Mouse (Mus musculus) hindbrain, embryonic 14.5 days (tissue): ENCODE data around the gene Csk. TPM values are rescaled to one million over a fixed set of nuclear protein-coding genes. Genes with fewer than 3 reads are reported as not detected.

ENCODE experiments used
- ATAC-seq: fragments of 200-750 bp; cut with Nextera tagmentation; 2 replicates; pipeline ENCODE4 v1.8.0; 2017; ENCODE audit warnings: moderate number of reproducible peaks, mild to moderate bottlenecking, moderate TSS enrichment, moderate library complexity; ENCODE audit not compliant: low FRiP score
- DNase-seq: peaks from one replicate; pipeline ENCODE4 v3.0.0-alpha.2; 2015; ENCODE audit warnings: low spot score
- H3K27ac ChIP-seq: fragments of 300-500 bp; sonication (generic); 2 replicates; pipeline ENCODE4 v1.5.1; 2014; ENCODE audit warnings: mild to moderate bottlenecking, moderate library complexity
- H3K27me3 ChIP-seq: fragments of 300-500 bp; sonication (generic); 2 replicates; pipeline ENCODE4 v1.6.1; 2014; ENCODE audit warnings: mild to moderate bottlenecking, low read length, mixed read lengths; ENCODE audit not compliant: control insufficient read depth, insufficient read depth
- H3K36me3 ChIP-seq: fragments of 300-500 bp; sonication (generic); replicated peaks from 2 replicates; pipeline ENCODE4 v1.6.1; 2014; ENCODE audit not compliant: control insufficient read depth, insufficient read depth
- H3K4me1 ChIP-seq: fragments of 300-500 bp; sonication (generic); replicated peaks from 2 replicates; pipeline ENCODE4 v1.6.1; 2014; ENCODE audit warnings: antibody characterized with exemption, low read length, mixed read lengths; ENCODE audit not compliant: control insufficient read depth, insufficient read depth
- H3K4me2 ChIP-seq: fragments of 300-500 bp; sonication (generic); replicated peaks from 2 replicates; pipeline ENCODE4 v1.6.1; 2014; ENCODE audit warnings: mild to moderate bottlenecking, moderate library complexity
- H3K4me3 ChIP-seq: fragments of 300-500 bp; sonication (generic); replicated peaks from 2 replicates; pipeline ENCODE4 v1.5.1; 2014; ENCODE audit warnings: mild to moderate bottlenecking, low read length
- H3K9ac ChIP-seq: fragments of 300-500 bp; sonication (generic); 2 replicates; pipeline ENCODE4 v1.6.1; 2014
- H3K9me3 ChIP-seq: fragments of 300-500 bp; sonication (generic); 2 replicates; pipeline ENCODE4 v1.6.1; 2016; ENCODE audit warnings: low read length; ENCODE audit not compliant: control insufficient read depth
- WGBS: fragments of 180-500 bp; shearing (Covaris S2); extraction: QIAGEN DNeasy Blood & Tissue Kit; methylation state at CpG from one replicate; pipeline ENCODE4 v1.1.7; 2014; 5-methylcytosine and 5-hydroxymethylcytosine counted together
- polyA plus RNA-seq: library from polyadenylated mRNA; unstranded; fragments of >200 nt; fragmentation: Nextera tagmentation; extraction: Ambion mirVana; gene quantifications from 2 replicates; pipeline ENCODE4 v1.2.1, GENCODE M21; 2014

Gene Csk
- polyA plus RNA-seq, 1 experiment from 2014 or later = 41.0 TPM

- 84% methylated on average over 8 of the region's 8 CpGs for WGBS
- Histone ChIP-seq H3K4me1 (no peaks in the 10 kb centered on the region), H3K27ac (no peak overlapping the region), H3K27me3 (no peaks in the 10 kb centered on the region), H3K9me3 (no peaks in the 10 kb centered on the region), H3K4me3 (no peak overlapping the region), H3K9ac (no peak overlapping the region), H3K4me2 (no peak overlapping the region), H3K36me3 (no peaks in the 10 kb centered on the region)
- no peak for ATAC-seq
- no peak for DNase-seq
Measured at GRCm38 (mm10) chr9:57617556-57618169, 35.8 kb downstream of the Csk start.

- 89% methylated on average over 4 of the region's 4 CpGs for WGBS
- no peak for DNase-seq
- H3K9ac ChIP-seq = no peak overlapping the region
Measured at GRCm38 (mm10) chr9:57614786-57615185, 38.6 kb downstream of the Csk start.

GRCm38 (mm10) chr9:57613975-57614374, 39.5 kb downstream of the Csk start:
- no peaks in the 10 kb centered on the region for H3K4me1 ChIP-seq
- no peaks in the 10 kb centered on the region for H3K36me3 ChIP-seq
- ATAC-seq (no peak), DNase-seq (no peak)
- H3K27ac ChIP-seq = no peak overlapping the region
- H3K9me3 ChIP-seq = no peaks in the 10 kb centered on the region
- no peaks in the 10 kb centered on the region for H3K27me3 ChIP-seq
- H3K4me3 ChIP-seq = no peak overlapping the region
- no peak overlapping the region for H3K9ac ChIP-seq
- WGBS = 87% methylated on average over 7 of the region's 7 CpGs
- no peak overlapping the region for H3K4me2 ChIP-seq

More at GRCm38 (mm10) chr9:57614786-57615185, 38.6 kb downstream of the Csk start:
- Histone ChIP-seq H3K27me3 (no peaks in the 10 kb centered on the region), H3K27ac (no peak overlapping the region), H3K4me2 (no peak overlapping the region), H3K9me3 (no peaks in the 10 kb centered on the region), H3K4me1 (no peaks in the 10 kb centered on the region), H3K4me3 (no peak overlapping the region), H3K36me3 (no peaks in the 10 kb centered on the region)
- ATAC-seq = no peak

GRCm38 (mm10) chr9:57612587-57612986, 40.8 kb downstream of the Csk start:
- no peaks in the 10 kb centered on the region for H3K27me3 ChIP-seq
- H3K9me3 ChIP-seq = no peaks in the 10 kb centered on the region
- no peak for ATAC-seq
- WGBS = 86% methylated on average over 7 of the region's 7 CpGs
- H3K27ac ChIP-seq = no peak overlapping the region
- H3K4me2 ChIP-seq = no peak overlapping the region
- no peak overlapping the region for H3K9ac ChIP-seq
- H3K4me1 ChIP-seq = no peaks in the 10 kb centered on the region
- no peak overlapping the region for H3K4me3 ChIP-seq
- no peaks in the 10 kb centered on the region for H3K36me3 ChIP-seq
- no peak for DNase-seq

- no peak overlapping the region for H3K27ac ChIP-seq
Measured at GRCm38 (mm10) chr9:57610359-57610826, 43.0 kb downstream of the Csk start.

GRCm38 (mm10) chr9:57609803-57610202, 43.6 kb downstream of the Csk start:
- no peaks in the 10 kb centered on the region for H3K9me3 ChIP-seq
- WGBS = 70% methylated on average over 3 of the region's 3 CpGs
- no peak overlapping the region for H3K9ac ChIP-seq
- DNase-seq (no peak), ATAC-seq (no peak)
- H3K27me3 ChIP-seq = peaks cover 5% of the 10 kb centered on the region; the same call in 1 of the 2 replicates
- H3K4me1 ChIP-seq = peaks cover 9% of the 10 kb centered on the region
- H3K4me2 ChIP-seq = no peak overlapping the region
- H3K4me3 ChIP-seq = no peak overlapping the region
- no peak overlapping the region for H3K27ac ChIP-seq
- H3K36me3 ChIP-seq = no peaks in the 10 kb centered on the region

More at GRCm38 (mm10) chr9:57610359-57610826, 43.0 kb downstream of the Csk start:
- WGBS = 53% methylated on average over 3 of the region's 3 CpGs
- Histone ChIP-seq H3K9ac (no peak overlapping the region), H3K4me3 (no peak overlapping the region), H3K36me3 (no peaks in the 10 kb centered on the region), H3K4me2 (no peak overlapping the region), H3K27me3 (peaks cover 4% of the 10 kb centered on the region; the same call in 1 of the 2 replicates), H3K4me1 (peaks cover 9% of the 10 kb centered on the region), H3K9me3 (no peaks in the 10 kb centered on the region)
- DNase-seq (no peak), ATAC-seq (no peak)

- WGBS = 7% methylated on average over 24 of the region's 24 CpGs
- ATAC-seq (peak; percentile 63; the same call in 1 of the 2 replicates), DNase-seq (no peak)
- Histone ChIP-seq H3K4me2 (peak within 1 kb of the TSS; percentile 33), H3K36me3 (no peaks in the 10 kb centered on the region), H3K27me3 (peaks cover 5% of the 10 kb centered on the region; the same call in 1 of the 2 replicates), H3K9me3 (no peaks in the 10 kb centered on the region), H3K9ac (no peak within 1 kb of the TSS), H3K4me1 (peaks cover 9% of the 10 kb centered on the region), H3K4me3 (no peak within 1 kb of the TSS), H3K27ac (no peak within 1 kb of the TSS)
Measured at GRCm38 (mm10) chr9:57606139-57606851, 47.1 kb downstream of the Csk start, which contains the start of gene Cplx3. TSS of gene Cplx3 (minus strand) at chr9:57606281.

GRCm38 (mm10) chr9:57605503-57605902, 47.9 kb downstream of the Csk start:
- 23% methylated on average over 9 of the region's 9 CpGs for WGBS
- Histone ChIP-seq H3K4me2 (no peak overlapping the region), H3K4me3 (no peak overlapping the region), H3K9me3 (no peaks in the 10 kb centered on the region), H3K36me3 (no peaks in the 10 kb centered on the region), H3K27me3 (peaks cover 5% of the 10 kb centered on the region; the same call in 1 of the 2 replicates), H3K9ac (no peak overlapping the region), H3K27ac (no peak overlapping the region), H3K4me1 (peaks cover 13% of the 10 kb centered on the region)
- ATAC-seq (no peak), DNase-seq (no peak)

- Histone ChIP-seq H3K4me3 (no peak overlapping the region), H3K27ac (no peak overlapping the region), H3K9ac (no peak overlapping the region), H3K4me1 (peaks cover 16% of the 10 kb centered on the region), H3K4me2 (no peak overlapping the region), H3K36me3 (no peaks in the 10 kb centered on the region), H3K9me3 (no peaks in the 10 kb centered on the region), H3K27me3 (peaks cover 5% of the 10 kb centered on the region; the same call in 1 of the 2 replicates)
- no peak for ATAC-seq
- WGBS = 92% methylated on average over 4 of the region's 4 CpGs
- DNase-seq = no peak
Measured at GRCm38 (mm10) chr9:57604875-57605274, 48.6 kb downstream of the Csk start.
